Mouse (Mus musculus): ENCODE results near the gene Fut2. TPM values are rescaled to one million over a fixed set of nuclear protein-coding genes. Genes with fewer than 3 reads are reported as not detected.
A peak's percentile ranks its signal among the peaks of the same experiment; 100 is the strongest.

Gene Fut2
- polyA plus RNA-seq, 1 experiment = not detected

GRCm38 (mm10) chr7:45697894-45698293 is 31.7 kb upstream of the Fut2 start:
- no peak for DNase-seq (ENCODE audit: low read depth in 1 of 2, low spot score in 2 of 2)
- peaks cover 11% of the 10 kb centered on the region for H3K27me3 ChIP-seq (ENCODE audit: control insufficient read depth, insufficient read depth, low read length)
- TF ChIP-seq CTCF (IDR thresholded peaks at IDR 0.05; ENCODE audit: extremely low read depth, insufficient read depth, insufficient read length, insufficient replicate concordance) = no peak
- TF ChIP-seq POLR2A (IDR thresholded peaks at IDR 0.05; ENCODE audit: low read depth, low read length) = no peak
- no peaks in the 10 kb centered on the region for H3K36me3 ChIP-seq (ENCODE audit: control insufficient read depth, insufficient read depth, low read length)
- no peak overlapping the region for H3K27ac ChIP-seq (ENCODE audit: insufficient read depth, low read length)
- peaks cover 10% of the 10 kb centered on the region for H3K4me1 ChIP-seq (ENCODE audit: control insufficient read depth, insufficient read depth, insufficient read length)
- WGBS = 83% methylated on average over 7 of the region's 7 CpGs
- H3K4me3 ChIP-seq (ENCODE audit: extremely low read depth, insufficient read depth, insufficient read length) = no peak overlapping the region

DNA sequence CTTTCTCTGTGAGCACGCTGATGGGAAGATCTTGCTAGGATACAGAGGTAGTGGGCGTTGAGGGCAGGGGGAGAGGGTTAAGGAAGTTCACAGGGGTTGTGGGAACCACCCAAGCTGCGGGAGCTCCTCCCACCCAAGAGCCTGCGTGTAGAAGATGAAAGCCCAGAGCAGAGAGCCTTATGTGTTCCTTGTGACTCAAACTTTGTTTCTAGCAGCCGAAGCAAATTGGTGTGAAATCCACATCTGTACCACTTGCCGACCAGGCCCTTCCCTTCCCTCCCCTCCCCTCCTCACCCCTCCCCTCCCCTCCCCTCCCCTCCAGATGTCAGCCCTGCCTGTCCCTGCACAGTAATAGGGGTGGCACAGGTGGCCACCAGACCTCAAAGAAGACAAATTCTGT is 28.9 kb upstream of the Fut2 start:
- TF ChIP-seq POLR2A (IDR thresholded peaks at IDR 0.05; ENCODE audit: low read depth, low read length) = no peak
- no peak for TF ChIP-seq CTCF (IDR thresholded peaks at IDR 0.05; ENCODE audit: extremely low read depth, insufficient read depth, insufficient read length, insufficient replicate concordance)
- peaks cover 4% of the 10 kb centered on the region; the same call in 1 of the 2 replicates for H3K4me1 ChIP-seq (ENCODE audit: control insufficient read depth, insufficient read depth, insufficient read length)
- H3K4me3 ChIP-seq (ENCODE audit: extremely low read depth, insufficient read depth, insufficient read length) = no peak overlapping the region
- 0 out of 2 replicates have a peak overlapping the region, but pooled peaks have one; percentile 28 for H3K27ac ChIP-seq (ENCODE audit: insufficient read depth, low read length)
- no peak for DNase-seq (ENCODE audit: low read depth in 1 of 2, low spot score in 2 of 2)
- H3K36me3 ChIP-seq (ENCODE audit: control insufficient read depth, insufficient read depth, low read length) = no peaks in the 10 kb centered on the region
- 25% methylated on average over 6 of the region's 6 CpGs for WGBS
- peaks cover 7% of the 10 kb centered on the region for H3K27me3 ChIP-seq (ENCODE audit: control insufficient read depth, insufficient read depth, low read length)

DNA sequence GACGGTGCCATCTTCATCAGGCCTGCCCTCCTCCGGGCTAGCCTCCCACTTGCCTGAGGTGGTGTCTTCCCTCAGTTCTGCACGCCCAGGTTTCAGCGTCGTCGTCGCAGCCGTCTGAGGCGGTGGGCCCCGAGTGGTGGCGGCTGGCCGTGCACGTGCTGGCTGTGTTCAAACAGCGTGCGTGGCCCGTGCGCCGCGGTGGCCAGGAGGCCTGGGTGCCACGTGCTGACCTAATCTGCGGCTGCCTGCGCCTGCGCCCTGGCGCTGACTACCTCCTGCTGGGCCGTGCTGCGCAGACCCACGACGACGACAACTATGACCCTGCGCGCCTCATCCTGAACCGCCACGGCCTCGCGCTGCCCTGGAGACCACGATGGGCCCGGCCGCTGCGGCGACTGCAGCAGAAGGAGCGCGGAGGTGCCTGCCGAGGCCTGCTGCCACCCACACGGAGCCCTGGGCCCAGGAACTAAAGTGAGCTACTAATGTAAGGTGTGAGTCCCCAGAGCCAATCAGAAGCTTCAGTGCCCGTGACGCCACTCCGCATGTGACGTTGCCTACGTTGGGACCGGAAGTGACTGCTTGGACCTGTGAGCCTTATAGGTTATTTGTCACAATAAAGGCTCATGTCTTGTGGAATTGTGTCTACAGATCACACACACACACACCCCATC is 27.9 kb upstream of the Fut2 start, which contains the start of gene Sec1:
TSS of gene Sec1 (minus strand) at position 482 of the 671 bp plus-strand sequence.
- no peaks in the 10 kb centered on the region for H3K27me3 ChIP-seq (ENCODE audit: control insufficient read depth, insufficient read depth, low read length)
- 95% methylated on average over 50 of the region's 50 CpGs for WGBS
- no peaks in the 10 kb centered on the region for H3K4me1 ChIP-seq (ENCODE audit: control insufficient read depth, insufficient read depth, insufficient read length)

DNA sequence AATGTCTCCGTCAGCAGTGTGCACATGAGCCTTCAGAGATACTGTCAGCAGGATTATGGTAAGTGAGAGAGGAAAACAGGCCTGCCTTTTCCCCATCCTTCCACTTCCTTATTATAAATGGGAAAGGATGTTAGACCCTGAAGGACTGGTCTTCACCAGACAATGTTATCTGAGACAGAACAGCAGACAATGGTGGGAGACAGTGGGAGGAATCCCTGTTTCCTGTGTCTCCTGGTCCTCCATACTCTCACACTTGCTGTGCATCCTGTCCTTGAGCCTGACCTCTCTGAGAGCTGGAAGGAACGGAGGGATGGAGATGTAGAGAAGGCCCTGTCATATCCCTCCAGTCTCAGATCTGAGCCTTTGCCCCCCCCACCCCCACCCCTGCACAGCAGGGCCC is 26.2 kb upstream of the Fut2 start:
- H3K27me3 ChIP-seq (ENCODE audit: control insufficient read depth, insufficient read depth, low read length) = no peaks in the 10 kb centered on the region
- H3K4me1 ChIP-seq (ENCODE audit: control insufficient read depth, insufficient read depth, insufficient read length) = no peaks in the 10 kb centered on the region
- H3K36me3 ChIP-seq (ENCODE audit: control insufficient read depth, insufficient read depth, low read length) = no peaks in the 10 kb centered on the region
- no peak overlapping the region for H3K4me3 ChIP-seq (ENCODE audit: extremely low read depth, insufficient read depth, insufficient read length)
- no peak overlapping the region for H3K27ac ChIP-seq (ENCODE audit: insufficient read depth, low read length)
- 80% methylated on average over 2 of the region's 2 CpGs for WGBS
- TF ChIP-seq POLR2A (IDR thresholded peaks at IDR 0.05; ENCODE audit: low read depth, low read length) (no peak), CTCF (IDR thresholded peaks at IDR 0.05; ENCODE audit: extremely low read depth, insufficient read depth, insufficient read length, insufficient replicate concordance) (no peak)
- DNase-seq (ENCODE audit: low read depth in 1 of 2, low spot score in 2 of 2) = no peak

More for the DNA sequence above, 27.9 kb upstream of the Fut2 start, which contains the start of gene Sec1:
- 0 out of 2 replicates have a peak within 1 kb of the TSS, but pooled peaks have one; percentile 28 for H3K27ac ChIP-seq (ENCODE audit: insufficient read depth, low read length)
- H3K36me3 ChIP-seq (ENCODE audit: control insufficient read depth, insufficient read depth, low read length) = no peaks in the 10 kb centered on the region
- H3K4me3 ChIP-seq (ENCODE audit: extremely low read depth, insufficient read depth, insufficient read length) = no peak within 1 kb of the TSS
- TF ChIP-seq POLR2A (IDR thresholded peaks at IDR 0.05; ENCODE audit: low read depth, low read length) = no peak
- no peak for TF ChIP-seq CTCF (IDR thresholded peaks at IDR 0.05; ENCODE audit: extremely low read depth, insufficient read depth, insufficient read length, insufficient replicate concordance)
- no peak for DNase-seq (ENCODE audit: low read depth in 1 of 2, low spot score in 2 of 2)

GRCm38 (mm10) chr7:45689800-45690199 is 23.6 kb upstream of the Fut2 start:
- whole genome bisulfite sequencing = 81% methylated on average over 11 of the region's 11 CpGs
- Histone ChIP-seq H3K27me3 (ENCODE audit: control insufficient read depth, insufficient read depth, low read length) (no peaks in the 10 kb centered on the region), H3K27ac (ENCODE audit: insufficient read depth, low read length) (no peak overlapping the region), H3K4me1 (ENCODE audit: control insufficient read depth, insufficient read depth, insufficient read length) (peaks cover 4% of the 10 kb centered on the region; the same call in 1 of the 2 replicates), H3K36me3 (ENCODE audit: control insufficient read depth, insufficient read depth, low read length) (no peaks in the 10 kb centered on the region), H3K4me3 (ENCODE audit: extremely low read depth, insufficient read depth, insufficient read length) (no peak overlapping the region)
- TF ChIP-seq POLR2A (IDR thresholded peaks at IDR 0.05; ENCODE audit: low read depth, low read length) (no peak), CTCF (IDR thresholded peaks at IDR 0.05; ENCODE audit: extremely low read depth, insufficient read depth, insufficient read length, insufficient replicate concordance) (no peak)
- DNase-seq (ENCODE audit: low read depth in 1 of 2, low spot score in 2 of 2) = no peak

DNA sequence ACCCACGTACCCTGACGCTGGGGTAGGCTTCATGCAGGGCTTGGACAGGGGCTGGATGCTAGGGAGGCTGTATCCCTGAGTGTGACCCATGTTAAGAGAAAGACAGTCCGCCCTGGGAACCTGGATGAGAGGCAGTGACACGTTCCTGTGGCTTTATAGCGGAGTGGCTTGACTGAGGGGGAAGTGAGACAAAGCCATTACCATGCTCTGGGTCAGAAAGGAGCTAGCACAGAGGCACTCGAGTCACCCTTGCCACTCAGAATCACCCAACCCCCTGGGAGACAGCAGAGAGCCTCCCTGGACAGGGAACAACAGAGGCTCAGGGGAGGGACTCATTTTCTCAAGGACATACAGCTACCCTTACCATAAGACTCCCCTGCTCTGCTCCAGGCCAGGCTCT is 22.9 kb upstream of the Fut2 start:
- TF ChIP-seq CTCF (IDR thresholded peaks at IDR 0.05; ENCODE audit: extremely low read depth, insufficient read depth, insufficient read length, insufficient replicate concordance) (no peak), POLR2A (IDR thresholded peaks at IDR 0.05; ENCODE audit: low read depth, low read length) (no peak)
- no peak overlapping the region for H3K27ac ChIP-seq (ENCODE audit: insufficient read depth, low read length)
- WGBS = 43% methylated on average over 6 of the region's 6 CpGs

DNA sequence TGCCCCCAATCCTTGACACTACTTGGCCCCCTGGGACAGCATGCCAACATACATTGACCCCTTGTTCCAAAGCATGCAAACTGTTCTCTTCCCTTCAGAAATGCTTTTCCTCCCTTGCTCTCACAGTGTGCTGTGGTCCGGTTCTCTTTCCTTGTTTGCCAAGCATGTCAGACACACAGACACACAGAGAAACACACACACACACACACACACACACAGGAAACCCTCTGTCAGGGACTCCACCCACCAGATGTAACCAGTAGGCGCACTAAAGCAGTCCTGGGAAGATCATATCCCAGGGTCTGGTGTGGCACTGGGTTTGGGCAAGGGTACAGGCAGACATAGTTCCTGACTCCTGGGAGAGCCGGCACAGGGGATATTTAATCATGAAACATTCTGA is 20.6 kb upstream of the Fut2 start:
- no peak for DNase-seq (ENCODE audit: low read depth in 1 of 2, low spot score in 2 of 2)
- Histone ChIP-seq H3K4me1 (ENCODE audit: control insufficient read depth, insufficient read depth, insufficient read length) (peaks cover 11% of the 10 kb centered on the region), H3K36me3 (ENCODE audit: control insufficient read depth, insufficient read depth, low read length) (no peaks in the 10 kb centered on the region), H3K27me3 (ENCODE audit: control insufficient read depth, insufficient read depth, low read length) (no peaks in the 10 kb centered on the region), H3K27ac (ENCODE audit: insufficient read depth, low read length) (no peak overlapping the region), H3K4me3 (ENCODE audit: extremely low read depth, insufficient read depth, insufficient read length) (no peak overlapping the region)
- WGBS = 66% methylated on average over 3 of the region's 3 CpGs
- no peak for TF ChIP-seq POLR2A (IDR thresholded peaks at IDR 0.05; ENCODE audit: low read depth, low read length)
- TF ChIP-seq CTCF (IDR thresholded peaks at IDR 0.05; ENCODE audit: extremely low read depth, insufficient read depth, insufficient read length, insufficient replicate concordance) = no peak

More for the DNA sequence above, 22.9 kb upstream of the Fut2 start:
- Histone ChIP-seq H3K4me3 (ENCODE audit: extremely low read depth, insufficient read depth, insufficient read length) (no peak overlapping the region), H3K4me1 (ENCODE audit: control insufficient read depth, insufficient read depth, insufficient read length) (peaks cover 4% of the 10 kb centered on the region; the same call in 1 of the 2 replicates), H3K36me3 (ENCODE audit: control insufficient read depth, insufficient read depth, low read length) (no peaks in the 10 kb centered on the region), H3K27me3 (ENCODE audit: control insufficient read depth, insufficient read depth, low read length) (no peaks in the 10 kb centered on the region)
- DNase-seq (ENCODE audit: low read depth in 1 of 2, low spot score in 2 of 2) = no peak

All from spleen, adult 2 months (tissue).